Mouse (Mus musculus) inflammation-experienced regulatory T-cells, adult 6 months (primary cell): ENCODE data around the gene Plxna1. TPM values are rescaled to one million over a fixed set of nuclear protein-coding genes. Genes with fewer than 3 reads are reported as not detected.

Source experiments
- ATAC-seq: one replicate; pipeline ENCODE4 v1.8.0; 2017
- polyA plus RNA-seq, 3 experiments: library from polyadenylated mRNA; unstranded; fragments of 100-300 nt; shearing (Covaris generic); gene quantifications; one replicate each; pipeline ENCODE4 v1.2.1; 2017

Gene Plxna1
- polyA plus RNA-seq, 3 experiments from 2014 or later = 0.60 to 2.5 (median 0.86) TPM

DNA sequence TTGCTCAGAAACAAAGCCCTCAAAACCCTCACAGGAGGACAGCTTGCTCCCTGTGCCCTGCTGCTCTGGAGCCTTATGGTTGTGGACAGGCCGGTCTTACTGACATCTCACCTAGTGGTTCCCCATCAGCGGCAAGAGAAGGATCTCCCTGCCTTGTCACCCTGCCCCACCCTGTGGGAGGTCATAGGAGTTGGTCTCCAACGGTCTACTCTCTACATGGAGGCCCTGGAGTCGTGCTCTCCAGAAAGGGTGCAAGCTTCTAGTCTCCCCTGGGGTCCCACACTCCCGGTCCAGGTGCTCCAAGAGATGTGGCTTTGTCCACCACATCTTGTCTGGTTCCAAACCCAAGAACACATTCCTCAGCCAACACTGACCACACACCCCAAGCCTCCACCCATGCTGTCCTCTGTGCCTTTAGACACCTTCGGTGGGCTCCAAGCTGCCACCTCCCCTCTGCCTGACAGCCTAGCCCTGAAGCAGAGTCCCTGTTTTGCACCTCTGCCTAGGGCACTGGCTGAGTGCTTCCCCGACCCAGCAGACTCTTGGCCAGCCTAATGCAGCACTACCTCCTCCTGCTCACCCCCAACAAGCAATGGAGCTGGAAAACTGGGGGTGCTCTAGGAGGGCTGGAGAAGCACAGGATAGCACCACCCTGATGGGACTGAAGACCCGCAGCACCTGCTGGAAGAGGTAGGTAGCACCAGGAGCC, 1.6 kb downstream of the Plxna1 start:
- no peak for ATAC-seq

DNA sequence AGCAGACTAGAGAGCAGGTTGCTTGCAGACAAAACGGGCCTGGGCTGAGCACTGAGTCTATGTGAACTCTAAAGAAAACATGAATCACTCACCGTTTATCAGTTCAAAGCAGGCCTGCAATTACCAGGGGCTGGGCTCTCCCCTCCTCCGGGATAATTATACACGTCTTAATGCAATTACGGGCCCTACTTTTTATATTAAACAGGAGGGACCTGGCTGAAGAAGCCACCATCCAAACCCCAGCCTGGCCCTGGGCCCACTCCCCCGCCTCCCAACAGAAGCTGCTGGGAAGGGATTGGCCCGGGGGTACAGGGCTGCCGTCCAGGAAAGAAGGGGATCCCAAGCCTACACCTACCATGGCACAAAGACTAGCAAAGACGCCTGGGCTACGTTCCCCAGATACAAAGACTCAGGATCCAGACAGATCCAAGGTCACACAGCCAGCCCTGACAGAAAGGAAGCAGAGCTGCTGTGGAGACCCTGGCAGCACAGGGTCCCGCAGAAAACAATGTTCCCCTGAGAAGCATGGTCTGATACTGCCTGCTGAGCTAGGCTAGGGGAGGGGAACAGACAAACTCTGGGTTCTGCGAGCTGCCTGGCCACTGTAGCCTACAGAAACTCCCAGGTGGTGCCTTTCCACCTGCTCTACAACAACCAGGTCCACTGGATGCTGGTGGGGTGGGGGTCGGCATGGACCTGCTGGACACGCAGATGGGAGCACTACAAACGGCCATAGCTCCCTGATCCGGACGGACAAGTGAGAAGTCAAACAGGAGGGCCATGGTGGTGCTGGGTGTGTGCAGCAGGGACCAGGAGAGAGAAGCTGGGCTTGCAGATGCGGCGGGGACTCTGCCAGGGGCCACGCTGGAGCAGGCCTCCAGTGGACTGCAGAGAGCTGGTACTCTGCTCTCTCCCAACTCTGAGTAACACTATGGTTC, 2.4 kb downstream of the Plxna1 start:
- ATAC-seq = no peak

DNA sequence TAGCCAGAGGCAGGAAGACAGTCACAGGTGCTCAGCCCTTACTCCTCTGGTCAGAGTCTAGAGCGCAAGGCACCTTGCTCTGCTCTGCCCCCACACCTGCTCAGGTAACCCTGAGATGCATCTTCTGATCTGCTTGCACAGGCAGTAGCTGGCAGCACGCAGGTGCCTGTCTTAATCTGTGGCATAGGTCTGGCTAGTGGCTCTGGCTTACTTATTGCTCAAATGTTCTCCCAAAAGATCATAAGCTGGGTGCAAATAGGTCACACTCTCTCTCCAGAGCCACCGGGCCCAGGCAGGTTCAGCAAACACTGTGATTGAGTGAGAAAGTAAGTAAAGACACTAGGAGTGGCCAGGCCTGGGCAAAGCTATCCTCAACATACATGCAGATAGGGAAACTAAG, 3.2 kb downstream of the Plxna1 start:
- ATAC-seq = no peak

DNA sequence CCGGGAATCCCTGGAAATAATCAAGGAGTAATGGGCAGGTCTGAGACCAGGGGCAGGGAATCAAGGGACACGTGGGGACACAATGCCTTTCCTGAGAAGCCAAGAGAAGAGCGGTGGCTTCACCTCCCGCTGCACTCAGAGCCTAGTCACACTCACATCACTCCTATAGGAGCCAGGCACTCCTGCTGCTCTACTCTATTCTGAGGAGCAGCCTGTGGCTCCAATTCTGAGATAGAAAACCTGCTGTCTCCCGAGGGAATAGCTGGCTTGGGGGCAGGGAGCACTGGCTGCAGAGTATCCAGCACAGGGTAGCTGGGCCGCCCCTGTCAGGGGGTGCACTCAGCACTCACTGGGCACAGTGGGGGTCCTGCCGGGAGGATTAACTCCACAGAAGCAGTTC, 6.8 kb downstream of the Plxna1 start:
- ATAC-seq = no peak

DNA sequence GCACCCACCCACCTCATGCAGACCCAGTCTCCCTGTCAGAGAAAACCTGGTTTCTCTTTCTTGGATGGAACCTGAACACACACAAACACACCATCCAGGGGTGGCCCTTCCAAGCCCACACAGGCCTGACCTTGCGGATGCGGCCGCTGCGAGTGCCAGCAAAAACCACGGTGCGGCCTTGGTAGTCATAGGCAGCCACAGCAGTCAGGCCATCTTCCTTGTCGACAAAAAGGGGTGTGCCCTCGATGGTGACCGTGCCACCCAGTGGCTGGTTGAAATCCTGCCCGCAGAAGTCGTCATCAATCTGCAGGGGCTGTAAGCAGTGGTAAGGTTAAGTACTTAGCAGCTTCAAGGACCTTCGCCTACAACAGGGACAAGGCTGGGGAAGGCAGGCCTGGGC, 7.7 kb downstream of the Plxna1 start:
- ATAC-seq = no peak

DNA sequence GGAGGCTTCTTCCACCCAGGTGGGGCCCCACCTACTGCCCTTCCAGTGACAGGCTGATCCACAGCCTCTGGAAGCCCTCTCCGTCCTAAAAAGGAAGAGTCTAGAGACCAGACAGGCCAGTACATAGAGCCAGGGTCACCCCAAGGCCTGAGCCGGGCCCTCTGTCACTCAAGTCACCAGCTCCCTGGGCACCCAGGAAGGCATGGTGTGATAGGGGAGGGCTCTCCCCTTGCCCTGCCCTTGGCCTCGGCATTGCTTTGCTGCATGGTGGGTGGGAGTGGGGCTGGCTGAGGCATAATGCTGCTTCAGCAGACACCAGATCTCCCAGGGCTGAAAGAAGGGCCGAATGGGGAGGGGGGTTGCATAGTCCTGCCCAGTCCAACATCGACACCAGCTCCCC, 8.3 kb downstream of the Plxna1 start:
- ATAC-seq = no peak

DNA sequence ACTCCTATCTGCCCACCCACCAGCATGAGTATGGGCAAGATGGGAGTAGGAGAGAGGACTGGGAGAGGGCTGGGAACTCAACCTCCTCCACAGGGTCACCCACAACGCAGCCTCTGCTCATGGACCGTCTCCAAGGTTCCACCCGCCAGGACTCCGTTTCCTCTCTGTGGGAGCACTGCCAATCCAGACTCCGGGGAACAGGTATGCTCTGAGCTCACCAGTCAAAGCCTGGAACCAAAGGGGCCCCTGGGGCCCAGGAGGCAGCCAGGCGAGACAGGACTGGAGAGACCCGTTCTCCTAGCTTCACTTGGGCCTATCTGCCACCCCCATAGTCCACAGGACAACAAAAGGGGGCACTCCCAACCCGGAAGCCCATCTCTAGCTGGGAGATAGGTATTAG, 9.3 kb downstream of the Plxna1 start:
- no peak for ATAC-seq

DNA sequence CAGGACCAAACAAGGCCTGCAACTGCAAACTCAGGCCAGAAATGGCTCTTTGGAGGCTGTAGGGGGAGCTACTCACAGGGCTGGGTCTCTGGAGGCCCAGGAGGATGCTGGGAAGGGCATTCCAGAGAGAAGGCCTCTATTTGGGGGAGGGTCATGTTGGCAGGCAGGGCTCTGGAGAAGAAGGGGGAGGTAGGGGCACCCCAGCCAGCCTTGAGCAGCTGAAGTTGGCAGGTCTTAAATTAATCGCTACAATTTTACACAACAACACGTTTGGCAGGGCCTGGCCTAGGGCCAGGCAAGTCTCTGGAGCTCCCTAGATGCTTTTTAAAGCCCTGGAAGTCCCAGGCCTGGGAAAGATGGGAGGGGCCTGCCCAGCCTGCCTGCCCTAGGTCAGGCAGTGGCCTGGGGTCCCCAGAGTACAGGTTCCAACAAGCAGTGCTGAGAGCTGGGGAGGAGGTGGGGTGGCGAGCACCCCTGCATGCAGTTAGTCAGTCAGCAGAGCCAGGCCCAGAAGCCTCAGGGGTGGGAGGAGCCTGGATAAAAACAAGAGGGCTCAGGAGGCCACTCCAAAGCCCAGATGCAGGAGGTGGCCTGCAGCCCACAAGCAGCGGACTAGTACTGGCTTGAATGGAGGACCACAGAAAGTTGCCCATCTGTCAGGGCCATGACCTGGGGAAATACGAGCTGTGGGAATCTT, 10.8 kb downstream of the Plxna1 start:
- ATAC-seq = no peak

DNA sequence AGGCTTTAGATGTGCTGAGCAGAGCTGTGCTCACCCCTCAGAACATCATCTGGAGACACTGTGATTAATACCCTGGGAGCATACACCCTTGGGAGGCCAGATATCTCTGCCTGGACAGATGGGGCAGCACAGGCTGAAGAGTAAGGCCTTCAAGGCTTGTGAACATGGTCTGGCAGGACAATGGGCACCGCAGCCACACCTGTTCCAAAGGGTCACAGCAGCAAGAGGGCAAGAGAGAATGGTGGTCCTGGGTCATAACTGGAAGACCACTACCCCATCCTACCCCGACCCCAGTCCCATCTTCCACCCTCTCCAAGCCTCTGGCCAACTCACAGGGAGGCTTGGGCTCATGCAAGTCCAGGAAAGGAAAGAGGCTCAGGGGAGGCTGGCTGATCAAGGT, 11.9 kb downstream of the Plxna1 start:
- ATAC-seq = no peak

DNA sequence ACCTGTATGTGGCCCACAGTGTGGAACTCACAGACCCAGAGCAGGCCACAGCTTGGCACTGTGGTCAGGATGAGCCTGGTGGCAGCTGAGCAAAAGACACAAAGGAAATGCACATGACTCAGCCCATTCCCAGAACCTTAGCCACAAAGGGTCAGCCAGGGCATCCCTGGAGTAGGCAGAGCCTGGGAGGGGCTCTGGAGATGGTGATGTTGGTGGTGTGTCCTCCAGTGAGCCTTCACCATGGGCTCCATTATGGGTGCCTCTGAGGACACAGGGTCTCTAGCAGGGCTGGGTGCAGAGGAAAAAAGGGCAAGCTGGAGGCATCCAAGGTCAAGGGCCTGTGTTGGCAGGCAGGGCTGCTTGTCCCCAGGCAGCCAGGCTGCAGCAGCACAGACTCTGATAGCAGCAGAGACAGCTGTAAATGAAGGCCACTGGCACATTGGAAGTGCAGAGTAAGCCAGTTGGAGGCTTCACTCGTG, 12.3 kb downstream of the Plxna1 start:
- ATAC-seq = no peak

DNA sequence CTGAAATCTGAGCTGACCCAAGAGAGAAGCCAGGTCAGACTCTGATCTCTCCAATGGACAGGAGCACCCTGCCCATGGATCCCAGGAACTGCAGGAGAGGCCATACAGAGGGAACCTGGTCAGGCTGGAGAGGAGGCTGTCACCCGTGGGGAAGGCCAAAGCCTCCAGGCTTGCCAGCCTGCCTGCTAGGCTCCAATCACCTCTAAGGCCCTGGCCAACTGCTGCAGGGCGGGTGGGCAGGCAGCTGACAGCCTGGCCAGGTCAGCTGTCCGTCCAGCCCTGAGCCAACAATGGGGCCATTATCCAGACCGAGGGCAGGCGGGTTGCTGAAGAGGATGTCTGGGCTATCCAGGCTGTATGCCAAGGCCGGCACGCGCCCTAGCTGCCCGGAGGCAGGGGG, 14.1 kb downstream of the Plxna1 start:
- no peak for ATAC-seq

DNA sequence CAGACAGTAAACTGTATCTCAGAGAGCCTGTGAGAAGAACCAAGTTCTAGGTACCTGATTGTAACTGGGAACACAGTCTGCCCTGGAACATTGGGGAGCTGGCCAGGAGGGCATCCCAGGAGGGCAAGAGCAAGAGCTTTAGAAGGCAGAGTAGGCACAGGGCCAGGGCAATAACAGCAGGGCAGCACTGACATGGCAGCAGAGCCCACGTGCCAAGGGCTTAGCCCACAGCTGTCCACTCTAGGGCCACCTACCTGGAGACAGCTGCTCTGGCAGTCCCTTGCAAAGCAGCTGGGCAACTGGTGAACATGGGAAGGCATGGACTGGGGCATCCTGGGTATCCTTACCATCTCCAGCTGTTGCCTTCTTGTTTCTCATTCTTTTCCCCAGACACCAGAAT, 14.6 kb downstream of the Plxna1 start:
- no peak for ATAC-seq

DNA sequence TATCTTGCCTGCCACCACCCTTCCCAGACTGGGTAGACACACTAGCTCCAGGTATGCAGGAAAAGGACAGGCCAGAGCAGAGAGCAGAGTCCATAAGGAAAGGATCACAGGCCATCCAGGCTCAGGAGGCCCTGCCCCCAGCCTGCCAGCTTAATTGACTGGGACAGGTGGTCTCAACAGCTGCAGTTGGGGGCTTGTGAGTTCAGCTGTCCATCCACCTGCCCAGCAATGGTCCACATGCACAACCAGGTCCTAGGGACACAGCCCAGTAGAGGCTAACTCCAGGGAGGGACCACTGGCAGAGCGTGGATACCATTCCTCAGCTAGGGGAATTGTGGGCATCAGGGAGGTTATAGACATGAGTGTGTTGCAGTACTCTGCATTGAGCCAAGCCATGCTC, 16.6 kb downstream of the Plxna1 start:
- no peak for ATAC-seq

DNA sequence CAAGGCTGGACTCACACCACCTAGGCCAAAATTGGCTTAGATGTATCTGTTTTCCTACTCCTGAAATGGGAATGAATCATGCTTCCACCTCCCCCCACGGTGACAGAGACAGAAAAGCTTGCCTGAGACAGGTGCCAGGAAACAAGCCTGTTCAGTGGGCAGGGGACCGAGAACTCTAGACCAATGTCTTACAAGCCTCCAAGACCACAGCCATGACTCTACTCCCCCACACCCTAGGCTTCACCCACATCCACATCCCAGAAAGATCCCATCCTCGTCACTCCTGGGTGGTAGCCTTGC, 17.0 kb downstream of the Plxna1 start:
- no peak for ATAC-seq

DNA sequence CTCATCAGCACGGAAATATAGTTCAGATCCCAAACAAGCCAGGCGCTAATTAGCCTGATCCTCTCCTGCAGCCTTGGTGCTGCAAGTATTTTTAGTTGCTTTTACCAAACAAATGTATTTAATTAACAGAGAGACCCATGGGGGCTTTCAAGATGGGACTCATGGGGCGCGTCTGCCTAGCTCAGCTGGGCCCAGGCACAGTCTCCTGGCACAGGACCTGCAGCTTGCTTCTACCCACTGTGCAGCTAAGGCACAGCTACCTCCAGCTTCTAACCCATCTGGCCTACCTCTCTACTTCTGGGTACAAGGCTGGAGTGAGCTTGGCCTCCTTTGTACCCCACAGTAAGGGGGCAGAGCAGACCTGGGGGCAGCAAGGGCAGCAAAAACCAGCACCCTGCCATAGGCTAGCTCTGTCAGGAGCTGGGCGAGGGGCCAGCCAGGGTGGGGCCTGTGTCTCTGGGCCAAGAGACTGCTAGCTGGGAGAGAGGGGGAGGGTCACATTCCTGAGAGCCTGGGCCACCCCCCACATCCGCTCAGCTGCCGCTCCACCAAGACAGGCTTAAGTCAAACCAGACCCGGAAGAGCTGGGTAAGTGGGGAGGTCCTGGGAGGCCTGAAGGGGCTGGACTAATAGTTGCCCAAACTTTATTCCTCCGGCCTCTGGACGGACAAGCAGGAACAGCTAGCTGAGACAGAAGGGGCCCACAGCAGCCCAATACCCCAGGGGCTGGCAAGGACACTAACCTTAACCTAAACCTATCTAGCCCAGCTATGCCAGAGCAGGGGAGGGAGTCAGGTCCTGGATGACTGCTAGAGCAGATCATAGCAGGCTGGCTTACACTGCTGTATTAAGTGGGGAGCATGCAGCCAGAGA, 17.6 kb downstream of the Plxna1 start:
- peak; percentile 88 for ATAC-seq

DNA sequence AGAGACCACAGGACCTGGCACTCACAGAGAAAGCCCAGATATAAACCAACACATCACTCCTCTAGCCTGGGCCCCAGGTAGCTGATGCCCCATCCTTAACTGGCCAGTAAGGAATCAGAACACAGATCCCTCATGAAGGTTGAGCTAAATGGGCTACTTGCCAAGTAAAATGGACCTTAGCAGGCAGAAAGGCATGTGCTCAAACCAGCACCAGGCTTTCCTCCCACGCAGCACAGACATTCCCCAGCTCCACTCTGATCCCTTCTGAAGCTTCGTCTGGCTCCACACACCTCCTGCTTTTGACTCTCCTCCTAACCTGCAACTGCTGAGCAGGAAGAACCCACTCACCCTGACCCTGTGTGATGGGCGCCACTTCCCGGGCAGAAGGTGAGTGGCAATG, 20.4 kb downstream of the Plxna1 start:
- no peak for ATAC-seq

DNA sequence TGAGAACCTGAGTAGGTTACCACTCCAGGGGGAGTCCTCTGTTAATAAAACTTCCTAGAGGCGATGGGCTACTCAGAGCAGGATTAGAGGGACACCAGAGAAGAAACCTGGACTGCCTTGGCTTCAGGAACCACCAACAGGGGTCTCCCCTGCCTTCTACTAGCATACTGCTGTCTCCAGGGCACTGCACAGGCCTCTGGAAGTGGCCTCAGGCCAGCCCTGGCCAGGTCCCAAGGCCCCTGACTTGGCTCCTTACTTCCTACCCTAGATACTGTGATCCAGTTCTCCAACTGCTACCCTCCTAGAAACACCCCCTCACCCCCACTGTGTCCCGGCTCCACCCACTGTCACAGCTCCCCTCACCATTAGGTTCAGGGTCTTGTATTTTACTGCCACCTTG, 23.0 kb downstream of the Plxna1 start:
- no peak for ATAC-seq

DNA sequence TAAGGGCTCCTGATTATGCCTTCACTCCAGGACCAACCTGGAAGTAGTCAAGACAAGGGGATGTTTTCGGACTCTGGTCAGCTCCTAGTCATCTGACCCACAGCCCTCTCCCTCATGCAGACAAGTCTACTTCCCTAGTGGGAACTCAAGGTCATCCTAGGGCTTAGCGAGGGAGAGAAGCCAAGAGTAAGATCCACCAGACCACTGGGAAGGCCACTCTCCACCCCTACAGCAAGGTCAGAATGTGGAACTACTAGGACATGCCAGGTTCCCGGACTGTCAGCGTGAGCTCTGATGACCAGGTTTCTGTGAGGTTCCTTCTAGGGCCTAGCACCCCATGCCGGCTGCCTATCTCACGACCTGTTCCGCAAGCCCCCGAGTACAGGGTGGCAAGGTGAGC, 23.7 kb downstream of the Plxna1 start:
- no peak for ATAC-seq

DNA sequence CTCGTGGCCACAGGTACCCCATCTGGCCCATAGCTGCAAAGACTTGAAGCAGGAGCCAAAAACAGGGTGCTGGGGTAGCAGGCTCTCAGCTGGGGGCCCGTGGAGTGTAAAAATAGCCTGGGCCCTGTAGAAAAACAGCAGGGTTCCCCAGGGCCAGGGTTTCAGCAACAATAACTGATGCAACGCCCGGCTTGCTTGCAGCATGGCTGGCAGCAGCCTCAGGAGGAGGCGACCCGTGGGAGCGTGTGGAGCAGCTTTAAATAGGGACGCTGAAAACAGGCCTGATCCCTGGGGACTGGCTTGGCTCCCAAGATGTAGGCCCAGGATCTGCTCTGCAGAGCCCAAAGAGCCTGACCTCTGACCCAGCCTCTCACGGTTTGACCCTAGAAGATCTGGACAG, 24.8 kb downstream of the Plxna1 start:
- no peak for ATAC-seq

DNA sequence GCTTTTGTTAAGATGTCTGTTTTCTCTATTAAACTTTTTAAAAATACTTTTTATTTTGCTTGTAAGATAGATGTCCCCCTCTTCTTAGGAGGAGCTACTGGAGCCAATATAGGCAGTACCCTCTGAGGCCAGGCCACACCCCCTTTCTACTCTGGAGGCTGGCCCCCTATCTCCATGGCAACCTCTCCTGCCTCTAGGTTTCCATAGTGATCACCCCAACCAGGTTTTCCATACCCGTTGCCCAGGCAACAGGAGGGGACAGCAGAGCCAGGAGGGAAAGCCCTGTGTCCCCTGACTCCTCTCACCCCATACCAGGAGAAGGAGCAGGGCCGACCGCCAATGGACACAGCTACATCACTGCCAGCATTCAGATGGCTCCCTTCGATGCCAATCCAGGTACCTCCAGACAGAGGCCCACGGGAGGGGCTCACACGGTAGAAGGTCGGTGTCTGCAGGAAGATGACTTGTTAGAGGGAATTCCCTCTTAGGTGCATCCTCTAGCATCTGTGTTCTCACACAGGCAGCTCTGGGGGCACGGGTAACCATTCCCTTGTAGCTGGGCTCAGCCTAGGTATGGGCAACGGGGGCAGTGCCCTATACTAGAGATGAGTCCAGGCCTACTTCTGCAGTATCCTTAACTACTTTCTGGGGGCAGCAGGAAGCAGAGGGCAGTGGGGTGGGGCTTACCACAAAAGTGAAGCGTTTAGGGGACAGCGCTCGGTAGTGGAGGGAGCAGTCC, 28.3 kb downstream of the Plxna1 start:
- no peak for ATAC-seq

DNA sequence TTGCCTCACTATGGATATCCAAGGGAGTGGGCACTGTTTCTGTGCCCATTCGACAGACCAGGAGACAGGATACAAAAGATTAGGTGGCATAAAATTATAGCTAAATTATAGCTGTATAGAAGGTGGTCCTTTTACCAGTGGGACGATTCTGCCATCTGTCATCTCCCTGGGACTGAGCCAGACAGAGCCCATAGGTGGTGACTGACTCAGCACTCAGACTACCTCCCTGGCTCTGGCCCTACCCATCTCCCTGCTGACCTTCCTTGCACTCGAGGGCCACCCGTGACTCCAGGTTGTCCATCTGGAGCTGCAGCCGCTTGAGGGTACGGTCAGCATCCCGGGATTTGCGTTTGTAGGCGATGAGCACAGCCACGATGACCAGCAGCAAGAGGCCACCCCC, 31.5 kb downstream of the Plxna1 start:
- ATAC-seq = no peak

DNA sequence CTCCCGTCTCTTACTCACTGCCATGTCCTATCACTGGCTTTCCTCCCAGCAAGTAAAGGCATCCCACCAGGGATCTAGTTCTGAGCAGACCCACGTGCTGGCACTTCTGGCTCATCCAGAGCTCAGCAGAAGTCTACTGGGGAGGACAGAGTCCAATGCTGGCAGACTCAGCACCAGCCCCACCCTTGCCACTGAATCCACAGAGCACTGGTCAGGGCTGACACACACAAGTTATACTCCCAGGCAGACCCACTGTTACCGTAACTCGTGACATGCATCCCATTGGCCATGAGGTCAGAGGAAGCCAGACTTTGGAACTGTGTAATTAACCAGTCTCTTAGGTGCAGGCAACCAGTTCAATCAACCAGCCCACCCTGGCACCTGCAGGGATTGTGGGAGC, 33.8 kb downstream of the Plxna1 start:
- no peak for ATAC-seq
